Mouse (Mus musculus) erythroblast, embryonic 14.5 days (primary cell): ENCODE data around the gene Pam.

Experiments used
- GATA1 ChIP-seq: IDR thresholded peaks from 2 replicates; pipeline ENCODE4 v1.6.1; 2012; ENCODE audit warnings: low read length, inconsistent platforms, mixed read lengths
- TAL1 ChIP-seq: IDR thresholded peaks from 3 replicates; pipeline ENCODE4 v1.6.1; 2012; ENCODE audit warnings: low read length, inconsistent platforms, mixed read lengths

DNA sequence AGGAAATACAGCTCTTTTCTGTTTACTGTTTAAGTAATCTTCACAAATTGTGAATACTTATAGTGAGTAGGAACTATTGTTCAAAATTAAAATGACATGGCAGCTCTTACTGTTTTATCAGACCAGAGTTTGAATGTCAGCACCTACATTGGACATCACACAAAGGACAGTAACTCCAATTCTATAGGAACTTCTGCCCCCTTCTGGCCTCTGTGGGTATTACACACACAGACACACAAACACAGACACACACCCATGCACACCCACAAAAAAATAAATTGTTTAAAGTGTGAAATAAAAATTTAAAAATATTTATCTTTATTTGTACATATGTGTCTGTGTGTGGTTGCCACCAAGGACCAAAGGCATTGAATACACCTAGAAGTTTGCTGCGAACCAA, 49.4 kb upstream of the Pam start:
- TF ChIP-seq GATA1 = no peak
- TF ChIP-seq TAL1 = no peak
